Mouse (Mus musculus) left cerebral cortex, postnatal 4 days (tissue): Measurements from ENCODE around the gene Cdcp2. TPM values are rescaled to one million over a fixed set of nuclear protein-coding genes. Genes with fewer than 3 reads are reported as not detected.

Experiments
- DNase-seq: peaks from one replicate; pipeline ENCODE4 v3.0.0-alpha.2; 2022
- intact Hi-C: fragments of 180-260 bp; cut with DNase I; formaldehyde crosslinking; loops from one replicate; pipeline ENCODE4 v1.15.1; 2025
- total RNA-seq, 2 experiments: library from RNA; stranded (reverse); gene quantifications; 2 replicates each; pipeline ENCODE4 v1.2.3; 2021

The Cdcp2 gene
- total RNA-seq, 2 experiments from 2014 or later = not detected

- intact Hi-C loops = no loop called here
- DNase-seq = peak; percentile 73
These were observed 31.4 kb downstream of the Cdcp2 start for GRCm38 (mm10) chr4:107127901-107128669.

GRCm38 (mm10) chr4:107129373-107129772 lies 32.7 kb downstream of the Cdcp2 start:
- intact Hi-C loops = no loop called here
- no peak for DNase-seq

- intact Hi-C loops = loop anchor here (10.0 kb wide), 1 partner anchor 66 kb away; the partner anchor contains the start of genes Cyb5rl and Mrpl37
- no peak for DNase-seq
These were observed 33.8 kb downstream of the Cdcp2 start for GRCm38 (mm10) chr4:107130534-107130933.

- intact Hi-C loops = loop anchor here (10.0 kb wide), 1 partner anchor 70 kb away; the partner anchor contains the start of genes Cyb5rl and Mrpl37
- no peak for DNase-seq
These were observed 38.2 kb downstream of the Cdcp2 start for GRCm38 (mm10) chr4:107134891-107135290.

GRCm38 (mm10) chr4:107135663-107136062 lies 39.0 kb downstream of the Cdcp2 start:
- intact Hi-C loops = loop anchor here (10.0 kb wide), 1 partner anchor 71 kb away; the partner anchor contains the start of genes Cyb5rl and Mrpl37
- DNase-seq = peak; percentile 33

GRCm38 (mm10) chr4:107136531-107136930 lies 39.8 kb downstream of the Cdcp2 start:
- DNase-seq = no peak
- intact Hi-C loops = loop anchor here (10.0 kb wide), 1 partner anchor 72 kb away; the partner anchor contains the start of genes Cyb5rl and Mrpl37

GRCm38 (mm10) chr4:107138948-107139835 lies 42.5 kb downstream of the Cdcp2 start:
- intact Hi-C loops = loop anchor here (10.0 kb wide), 1 partner anchor 74 kb away; the partner anchor contains the start of genes Cyb5rl and Mrpl37
- no peak for DNase-seq

- DNase-seq = no peak
- intact Hi-C loops = loop anchor here (10.0 kb wide), 1 partner anchor 75 kb away; the partner anchor contains the start of genes Cyb5rl and Mrpl37
These were observed 43.3 kb downstream of the Cdcp2 start for GRCm38 (mm10) chr4:107139836-107140631.

GRCm38 (mm10) chr4:107143511-107143910 lies 46.8 kb downstream of the Cdcp2 start:
- intact Hi-C loops = no loop called here
- no peak for DNase-seq

GRCm38 (mm10) chr4:107150991-107151390 lies 54.3 kb downstream of the Cdcp2 start:
- intact Hi-C loops = no loop called here
- no peak for DNase-seq

- no peak for DNase-seq
- intact Hi-C loops = no loop called here
These were observed 55.9 kb downstream of the Cdcp2 start for GRCm38 (mm10) chr4:107152571-107152970.

GRCm38 (mm10) chr4:107156983-107157401 lies 60.3 kb downstream of the Cdcp2 start:
- intact Hi-C loops = no loop called here
- no peak for DNase-seq

- DNase-seq = no peak
- intact Hi-C loops = no loop called here
These were observed 62.6 kb downstream of the Cdcp2 start for GRCm38 (mm10) chr4:107159166-107159773.

GRCm38 (mm10) chr4:107160181-107160580 lies 63.5 kb downstream of the Cdcp2 start:
- no peak for DNase-seq
- intact Hi-C loops = loop anchor here (5.0 kb wide), 4 partner anchors 93 to 548 kb away; partner anchors contain the start of genes Cyb5rl, Mrpl37 and Ssbp3

Other genes with a start within 250 kb of the Cdcp2 start
- 100 to 1,000 TPM; 146 to 149 TPM for gene Ssbp3, start 186.2 kb upstream of the Cdcp2 start, total RNA-seq
- 10 to 100 TPM; 65.6 to 71.2 TPM for gene Mrpl37, start 30.0 kb upstream of the Cdcp2 start, total RNA-seq
- gene Cyb5rl, start 29.9 kb upstream of the Cdcp2 start, total RNA-seq = 1 to 10 TPM; 5.6 to 6.9 TPM
- 100 to 1,000 TPM; 115 to 118 TPM for gene Tmem59, start 81.5 kb downstream of the Cdcp2 start, total RNA-seq
- 10 to 100 TPM; 24.4 to 27.4 TPM for gene Tceanc2, start 82.2 kb downstream of the Cdcp2 start, total RNA-seq
- not detected for gene Ldlrad1, start 112.3 kb downstream of the Cdcp2 start, total RNA-seq
- 10 to 100 TPM; 40.3 to 44.8 TPM for gene Lrrc42, start 156.6 kb downstream of the Cdcp2 start, total RNA-seq
- gene Hspb11, start 156.7 kb downstream of the Cdcp2 start, total RNA-seq = 10 to 100 TPM; 14.8 to 20.0 TPM
- gene Dio1, start 210.3 kb downstream of the Cdcp2 start, total RNA-seq = not detected
- 10 to 100 TPM; 42.4 to 46.0 TPM for gene Yipf1, start 217.5 kb downstream of the Cdcp2 start, total RNA-seq